Mouse (Mus musculus): ENCODE results near the gene Tmsb15a.

DNA sequence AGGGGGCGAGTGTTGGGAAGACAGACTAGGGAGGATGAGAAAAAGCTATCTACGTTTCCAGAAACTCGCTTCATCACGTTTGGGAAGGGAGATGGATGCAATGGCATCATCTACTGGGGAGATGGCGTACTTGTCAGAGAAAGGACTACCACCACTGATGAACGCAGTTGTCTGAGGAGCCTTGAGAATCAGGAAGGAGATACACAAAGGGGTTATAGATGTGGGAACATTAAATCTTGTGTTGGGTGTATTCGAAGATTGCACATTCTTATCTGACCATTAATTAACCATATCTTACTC, 17.9 kb upstream of the Tmsb15a start:
- no peak for TF ChIP-seq CTCF (IDR thresholded peaks at IDR 0.05; ENCODE audit: extremely low read depth, insufficient read depth, insufficient read length, insufficient replicate concordance)
- TF ChIP-seq POLR2A (IDR thresholded peaks at IDR 0.05; ENCODE audit: low read depth, low read length): no peak

Data from spleen, adult 2 months (tissue).